ENCODE assay signal across 9 mouse cellular contexts in genomic region chr2:32756674-32757055, GRCm38 (mm10). TPM values are rescaled to one million over a fixed set of nuclear protein-coding genes. Genes with fewer than 3 reads are reported as not detected.
A peak's percentile ranks its signal among the peaks of the same experiment; 100 is the strongest.
DNase-seq lines count a peak whose midpoint lies in the region; ATAC-seq and TF ChIP-seq lines count a peak whose summit lies in the region.
"Had no signal": no experiment of that assay in that cellular context is flagged by ENCODE, and none has a peak within 500 bp of the region (broad histone marks: within the 10 kb centered on the region; RNA-seq: fewer than 3 reads in every experiment).

No protein-coding gene starts in this region.

- H3K4me1 ChIP-seq in CH12.LX (ENCODE audit: control insufficient read depth in 1 of 2, insufficient read depth in 2 of 2), result peaks cover 0 to 10% of the 10 kb centered on the region in 2 experiments; a peak in 3 of 4 replicates
- H3K4me1 ChIP-seq in hindbrain, embryonic 12.5 days, result peaks cover 25% of the 10 kb centered on the region
- H3K4me1 ChIP-seq in liver, postnatal 0 days (ENCODE audit: insufficient read depth), result no peaks in the 10 kb centered on the region; the same call in 1 of the 2 replicates

- no peak for DNase-seq in frontal cortex, adult 2 months (ENCODE audit: extremely low spot score in 1 of 2, low spot score in 1 of 2)
- no peak for DNase-seq in CH12.LX (ENCODE audit: extremely low read depth)
- no peak for DNase-seq in liver, postnatal 0 days
- DNase-seq in left cerebral cortex, postnatal 10 days (ENCODE audit: extremely low spot score in 1 of 2, low spot score in 2 of 2), result no peak
- DNase-seq in natural killer cell, adult 2 months (ENCODE audit: low spot score in 2 of 2), result no peak
- no peak for DNase-seq in left cerebral cortex, postnatal 4 days

- no peak for TF ChIP-seq RAD21 in CH12.LX (IDR thresholded peaks at IDR 0.05; ENCODE audit: low read depth, low read length)

- dilution Hi-C loops in CH12.LX (cut with MboI; ENCODE audit: extremely low pct_ligation_motif_present, extremely low pct_unique_long_range_greater_than_20kb, low sequenced_read_pairs), result no loop called here

- 34% methylated on average over 6 of the region's 6 CpGs for WGBS in hindbrain, embryonic 12.5 days
- WGBS in liver, postnatal 0 days (ENCODE audit: insufficient replicate concordance), result 33% methylated on average over 6 of the region's 6 CpGs

- H3K27me3 ChIP-seq in CH12.LX (replicated peaks), result no peaks in the 10 kb centered on the region
- H3K27me3 ChIP-seq in hindbrain, embryonic 12.5 days, result no peaks in the 10 kb centered on the region
- no peaks in the 10 kb centered on the region for H3K27me3 ChIP-seq in liver, postnatal 0 days (ENCODE audit: insufficient read depth, low read length)

- H3K4me2 ChIP-seq in CH12.LX (ENCODE audit: insufficient read depth, low read depth, poor library complexity, severe bottlenecking), result peak overlapping the region; percentile 52; the same call in 1 of the 2 replicates
- H3K4me2 ChIP-seq in hindbrain, embryonic 12.5 days (replicated peaks), result peak overlapping the region; percentile 55; the same call in 1 of the 2 replicates
- peak overlapping the region; percentile 89 for H3K4me2 ChIP-seq in liver, postnatal 0 days (ENCODE audit: low read depth, low read length)

- TF ChIP-seq EP300 in CH12.LX (IDR thresholded peaks at IDR 0.05; ENCODE audit: low read length), result no peak
- TF ChIP-seq EP300 in liver, postnatal 0 days (IDR thresholded peaks at IDR 0.05; ENCODE audit: low read depth), result no peak

- in situ Hi-C loops in CH12.LX (cut with MboI; ENCODE audit: low pct_ligation_motif_present, low pct_unique_long_range_greater_than_20kb, low sequenced_read_pairs), result loop anchor here (5.0 kb wide), 2 partner anchors 44 to 124 kb away; partner anchors contain the start of gene Cdk9

- no peaks in the 10 kb centered on the region for H3K79me2 ChIP-seq in CH12.LX (replicated peaks; ENCODE audit: control insufficient read depth, extremely low read depth, insufficient read depth, poor library complexity, severe bottlenecking)

- H3K27ac ChIP-seq in CH12.LX (ENCODE audit: insufficient read depth, low read depth), result no peak overlapping the region
- H3K27ac ChIP-seq in hindbrain, embryonic 12.5 days, result no peak overlapping the region
- H3K27ac ChIP-seq in liver, postnatal 0 days (ENCODE audit: low read depth), result no peak overlapping the region

- no peak overlapping the region for H3K9ac ChIP-seq in CH12.LX (ENCODE audit: insufficient read depth, low read depth)
- H3K9ac ChIP-seq in hindbrain, embryonic 12.5 days, result no peak overlapping the region
- no peak overlapping the region for H3K9ac ChIP-seq in liver, postnatal 0 days (replicated peaks)

- no peaks in the 10 kb centered on the region for H3K9me3 ChIP-seq in CH12.LX (replicated peaks; ENCODE audit: low read length)
- no peaks in the 10 kb centered on the region for H3K9me3 ChIP-seq in hindbrain, embryonic 12.5 days (replicated peaks)
- no peaks in the 10 kb centered on the region for H3K9me3 ChIP-seq in liver, postnatal 0 days (ENCODE audit: low read length)

- no peak for TF ChIP-seq CTCF in CH12.LX (conservative IDR thresholded peaks at IDR 0.05 in 1 of 2, IDR thresholded peaks at IDR 0.05 in 1 of 2; ENCODE audit: low read depth in 2 of 2, low read length in 2 of 2)
- TF ChIP-seq CTCF in liver, postnatal 0 days (IDR thresholded peaks at IDR 0.05; ENCODE audit: low read depth), result no peak

- peaks cover 48 to 68% of the 10 kb centered on the region in 2 experiments for H3K36me3 ChIP-seq in CH12.LX (replicated peaks in 1 of 2; ENCODE audit: control insufficient read depth in 1 of 2, insufficient read depth in 1 of 2, low read length in 1 of 2)
- peaks cover 37% of the 10 kb centered on the region for H3K36me3 ChIP-seq in hindbrain, embryonic 12.5 days
- H3K36me3 ChIP-seq in liver, postnatal 0 days (replicated peaks; ENCODE audit: insufficient read depth, low read length), result peaks cover 38% of the 10 kb centered on the region

- 0 out of 2 replicates have a peak, but pooled peaks have one; percentile 5 for ATAC-seq in frontal cortex, adult (ENCODE audit: low TSS enrichment)
- ATAC-seq in hindbrain, embryonic 12.5 days (ENCODE audit: low FRiP score), result peak; percentile 41; the same call in 1 of the 2 replicates
- no peak for ATAC-seq in liver, postnatal 0 days

- no peak for TF ChIP-seq POLR2A in CH12.LX (IDR thresholded peaks at IDR 0.05; ENCODE audit: low read depth, low read length)

- no peak overlapping the region for H3K4me3 ChIP-seq in CH12.LX (replicated peaks in 1 of 3; ENCODE audit: low read depth in 2 of 3, low read length in 2 of 3, poor library complexity in 1 of 3)
- no peak overlapping the region for H3K4me3 ChIP-seq in hindbrain, embryonic 12.5 days
- no peak overlapping the region for H3K4me3 ChIP-seq in liver, postnatal 0 days (ENCODE audit: low read depth, low read length)

- intact Hi-C loops in left cerebral cortex, postnatal 10 days (cut with DNase I), result loop anchor here (1.0 kb wide), 1 partner anchor 43 kb away; the partner anchor contains the start of gene Cdk9
- intact Hi-C loops in left cerebral cortex, postnatal 4 days (cut with DNase I), result loop anchor here (2.0 kb wide), 1 partner anchor 44 kb away; the partner anchor contains the start of gene Cdk9

TF ChIP-seq in CH12.LX, 34 proteins besides CTCF, POLR2A, EP300 and RAD21:
- TF ChIP-seq PAX5 (IDR thresholded peaks at IDR 0.05; ENCODE audit: low read length) (no peak), SIN3A (IDR thresholded peaks at IDR 0.05; ENCODE audit: low read length) (no peak), ELF1 (IDR thresholded peaks at IDR 0.05; ENCODE audit: low read depth, low read length) (no peak), E2F4 (IDR thresholded peaks at IDR 0.05; ENCODE audit: insufficient replicate concordance, low read depth, low read length) (no peak), USF2 (conservative IDR thresholded peaks at IDR 0.05; ENCODE audit: low read depth, low read length) (no peak)
TF ChIP-seq in CH12.LX: peak in this region for 0.

RNA-seq across cellular contexts. Expression of gene Tor2a, which starts 0.4 kb away (rescaled TPM):
- polyA plus RNA-seq in frontal cortex, adult 2 months (2012; rRNA removed), result 60.0 and 69.0 TPM in 2 replicates
- total RNA-seq in CH12.LX (2012; rRNA removed) (49.9 and 53.8 TPM in 2 replicates), CH12.LX (2014; rRNA removed) (37.5 and 41.4 TPM in 2 replicates)
- 28.5 and 33.3 TPM in 2 replicates for polyA plus RNA-seq in CH12.LX (2012; ENCODE audit: insufficient read length, low read depth)
- 52.1 and 55.9 TPM in 2 replicates for polyA plus RNA-seq in hindbrain, embryonic 12.5 days (2016; fragmentation: Nextera tagmentation; extraction: Ambion mirVana)
- polyA plus RNA-seq in liver, postnatal 0 days (2015; fragmentation: Nextera tagmentation; extraction: Ambion mirVana), result 34.6 and 34.7 TPM in 2 replicates
- 10 to 100 TPM; 28.6 to 28.9 TPM for total RNA-seq in left cerebral cortex, postnatal 10 days (2021)
- total RNA-seq in left cerebral cortex, postnatal 4 days (2021), result 10 to 100 TPM; 29.3 to 30.5 TPM

RNA-seq across cellular contexts. Expression of gene 6330409D20Rik, which starts 15.8 kb away (rescaled TPM):
- 3.2 and 3.5 TPM in 2 replicates for polyA plus RNA-seq in frontal cortex, adult 2 months (2012; rRNA removed)
- total RNA-seq in CH12.LX (2012; rRNA removed), result not detected in 2 replicates
- not detected in 2 replicates for total RNA-seq in CH12.LX (2014; rRNA removed)
- 0.41 and 0.46 TPM in 2 replicates for polyA plus RNA-seq in CH12.LX (2012; ENCODE audit: insufficient read length, low read depth)
- polyA plus RNA-seq in hindbrain, embryonic 12.5 days (2016; fragmentation: Nextera tagmentation; extraction: Ambion mirVana), result 1.6 and 2.0 TPM in 2 replicates
- polyA plus RNA-seq in liver, postnatal 0 days (2015; fragmentation: Nextera tagmentation; extraction: Ambion mirVana), result not detected in 2 replicates
- total RNA-seq in left cerebral cortex, postnatal 10 days (2021), result 1 to 10 TPM; 2.3 to 2.9 TPM
- 1 to 10 TPM; 3.0 to 3.2 TPM for total RNA-seq in left cerebral cortex, postnatal 4 days (2021)
- polyA plus RNA-seq: gonadal fat pad, adult 2 months had no signal

RNA-seq across cellular contexts. Expression of gene Ttc16, which starts 18.8 kb away (rescaled TPM):
- polyA plus RNA-seq in frontal cortex, adult 2 months (2012; rRNA removed), result 1.7 and 1.9 TPM in 2 replicates
- total RNA-seq in CH12.LX (2012; rRNA removed) (0.81 and 0.97 TPM in 2 replicates), CH12.LX (2014; rRNA removed) (0.11 TPM in 1 of 2 replicates, not detected in the other)
- 0.24 TPM in 1 of 2 replicates, not detected in the other for polyA plus RNA-seq in CH12.LX (2012; ENCODE audit: insufficient read length, low read depth)
- 0.63 and 1.1 TPM in 2 replicates for polyA plus RNA-seq in hindbrain, embryonic 12.5 days (2016; fragmentation: Nextera tagmentation; extraction: Ambion mirVana)
- 0.08 TPM in 1 of 2 replicates, not detected in the other for polyA plus RNA-seq in liver, postnatal 0 days (2015; fragmentation: Nextera tagmentation; extraction: Ambion mirVana)
- total RNA-seq in left cerebral cortex, postnatal 10 days (2021), result under 1 TPM; 0.22 to 0.36 TPM
- total RNA-seq in left cerebral cortex, postnatal 4 days (2021), result under 1 TPM; 0.42 to 0.66 TPM

RNA-seq across cellular contexts. Expression of gene Ptrh1, which starts 18.9 kb away (rescaled TPM):
- 7.9 and 8.9 TPM in 2 replicates for polyA plus RNA-seq in frontal cortex, adult 2 months (2012; rRNA removed)
- total RNA-seq in CH12.LX (2012; rRNA removed) (9.2 and 11.1 TPM in 2 replicates), CH12.LX (2014; rRNA removed) (1.4 and 1.7 TPM in 2 replicates)
- polyA plus RNA-seq in CH12.LX (2012; ENCODE audit: insufficient read length, low read depth), result 4.6 and 6.9 TPM in 2 replicates
- polyA plus RNA-seq in hindbrain, embryonic 12.5 days (2016; fragmentation: Nextera tagmentation; extraction: Ambion mirVana), result 4.6 and 5.6 TPM in 2 replicates
- 1.1 TPM in 2 replicates for polyA plus RNA-seq in liver, postnatal 0 days (2015; fragmentation: Nextera tagmentation; extraction: Ambion mirVana)
- 10 to 100 TPM in 1 of 2 experiments, 1 to 10 TPM in 1; 8.4 to 10.3 TPM for total RNA-seq in left cerebral cortex, postnatal 10 days (2021)
- total RNA-seq in left cerebral cortex, postnatal 4 days (2021), result 10 to 100 TPM in 1 of 2 experiments, 1 to 10 TPM in 1; 6.5 to 11.2 TPM

RNA-seq across cellular contexts. Expression of gene Cfap157, which starts 27.6 kb away (rescaled TPM):
- polyA plus RNA-seq in frontal cortex, adult 2 months (2012; rRNA removed), result 1.8 and 4.8 TPM in 2 replicates
- total RNA-seq in CH12.LX (2012; rRNA removed) (not detected in 2 replicates), CH12.LX (2014; rRNA removed) (not detected in 2 replicates)
- polyA plus RNA-seq in CH12.LX (2012; ENCODE audit: insufficient read length, low read depth), result 0.23 and 0.67 TPM in 2 replicates
- polyA plus RNA-seq in hindbrain, embryonic 12.5 days (2016; fragmentation: Nextera tagmentation; extraction: Ambion mirVana), result 0.85 and 1.5 TPM in 2 replicates
- polyA plus RNA-seq in liver, postnatal 0 days (2015; fragmentation: Nextera tagmentation; extraction: Ambion mirVana), result 0.25 TPM in 1 of 2 replicates, not detected in the other
- not detected for total RNA-seq in left cerebral cortex, postnatal 10 days (2021)
- total RNA-seq in left cerebral cortex, postnatal 4 days (2021), result under 1 TPM; 0.34 to 0.58 TPM
